Mouse (Mus musculus) midbrain, embryonic 16.5 days (tissue): ENCODE measurements around the gene Acsf2. TPM values are rescaled to one million over a fixed set of nuclear protein-coding genes. Genes with fewer than 3 reads are reported as not detected.
"Not testable (repeated sequence)": the region's sequence is repeated elsewhere in the genome, so short reads cannot be mapped to it uniquely, and the experiment has no call there.

Source experiments
- ATAC-seq: fragments of 200-750 bp; cut with Nextera tagmentation; 2 replicates; pipeline ENCODE4 v1.8.0; 2017; ENCODE audit warnings: moderate TSS enrichment
- H3K27ac ChIP-seq: fragments of 300-500 bp; sonication (generic); 2 replicates; pipeline ENCODE4 v1.5.1; 2014; ENCODE audit warnings: mild to moderate bottlenecking, low read length, mixed read lengths
- H3K27me3 ChIP-seq: fragments of 300-500 bp; sonication (generic); 2 replicates; pipeline ENCODE4 v1.6.1; 2014; ENCODE audit warnings: low read depth, low read length, mixed read lengths; ENCODE audit not compliant: control insufficient read depth, insufficient read depth
- H3K36me3 ChIP-seq: fragments of 300-500 bp; sonication (generic); 2 replicates; pipeline ENCODE4 v1.6.1; 2014; ENCODE audit warnings: mild to moderate bottlenecking, low read length, moderate library complexity, mixed read lengths; ENCODE audit not compliant: control insufficient read depth, insufficient read depth
- H3K4me1 ChIP-seq: fragments of 300-500 bp; sonication (generic); 2 replicates; pipeline ENCODE4 v1.6.1; 2014; ENCODE audit warnings: mild to moderate bottlenecking, low read length, mixed read lengths; ENCODE audit not compliant: control insufficient read depth, insufficient read depth
- H3K4me2 ChIP-seq: fragments of 300-500 bp; sonication (generic); 2 replicates; pipeline ENCODE4 v1.6.1; 2014; ENCODE audit warnings: mild to moderate bottlenecking, low read length, mixed read lengths
- H3K4me3 ChIP-seq: fragments of 300-500 bp; sonication (generic); 2 replicates; pipeline ENCODE4 v1.5.1; 2014; ENCODE audit warnings: low read depth, mild to moderate bottlenecking, low read length, moderate library complexity, mixed read lengths
- H3K9ac ChIP-seq: fragments of 300-500 bp; sonication (generic); 2 replicates; pipeline ENCODE4 v1.6.1; 2014; ENCODE audit warnings: low read depth, low read length, mixed read lengths
- H3K9me3 ChIP-seq: fragments of 300-500 bp; sonication (generic); replicated peaks from 2 replicates; pipeline ENCODE4 v1.6.1; 2014; ENCODE audit warnings: mild to moderate bottlenecking, low read length, mixed read lengths; ENCODE audit not compliant: control insufficient read depth, poor library complexity, severe bottlenecking
- WGBS: fragments of 180-500 bp; shearing (Covaris S2); extraction: QIAGEN DNeasy Blood & Tissue Kit; methylation state at CpG from one replicate; pipeline ENCODE4 v1.1.7; 2014; 5-methylcytosine and 5-hydroxymethylcytosine counted together
- polyA plus RNA-seq: library from polyadenylated mRNA; unstranded; fragments of >200 nt; fragmentation: Nextera tagmentation; extraction: Ambion mirVana; gene quantifications from 2 replicates; pipeline ENCODE4 v1.2.1, GENCODE M21; 2015

The Acsf2 gene
- 1.2 and 1.9 TPM in 2 replicates for polyA plus RNA-seq

DNA sequence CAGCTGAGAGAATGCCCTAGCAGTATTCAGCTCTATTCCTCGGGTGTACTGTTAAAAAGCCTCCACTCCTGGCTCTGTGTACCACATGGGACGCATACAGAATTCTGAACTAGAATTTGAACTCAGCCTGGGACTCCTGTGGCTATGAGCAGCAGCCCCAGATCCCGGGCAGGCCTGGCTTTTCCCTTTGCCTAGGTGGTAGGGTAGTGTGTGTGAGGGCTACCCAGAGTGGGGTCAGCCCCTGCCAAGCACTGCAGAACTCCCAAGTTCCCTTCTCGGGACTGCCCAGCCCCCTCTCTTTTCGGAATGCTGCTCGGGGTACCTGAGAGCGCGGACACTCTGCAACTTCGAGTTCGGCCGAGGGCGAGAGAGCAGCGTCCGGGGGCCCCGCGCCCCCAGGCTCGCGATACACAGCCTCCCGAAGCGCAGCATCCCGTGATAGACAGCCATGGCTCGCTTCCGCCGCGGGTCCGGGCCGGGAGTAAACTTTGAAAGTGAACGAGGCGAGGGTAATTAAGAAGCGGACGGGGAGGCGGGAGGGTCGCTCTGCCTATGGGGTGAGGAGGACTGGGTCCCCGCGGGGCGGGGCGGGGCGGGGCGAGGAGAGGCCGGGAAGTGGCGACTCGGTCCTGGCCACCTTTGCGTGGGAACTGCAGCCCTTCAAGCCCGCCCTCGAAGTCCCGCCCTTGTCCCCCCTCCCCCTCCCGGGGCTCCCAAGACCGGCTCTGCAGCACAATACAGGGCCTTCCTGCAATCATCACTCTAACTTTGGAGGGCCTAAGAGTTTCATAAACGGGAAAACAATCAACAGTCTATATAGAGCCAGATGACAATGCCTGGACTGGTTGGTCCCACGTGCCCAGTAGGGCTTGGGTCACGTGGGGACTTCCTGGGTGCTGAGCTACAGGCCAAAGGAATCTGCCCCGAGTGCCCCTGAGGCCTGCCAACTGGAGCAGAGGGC, at the start of gene Acsf2:
TSS of gene Acsf2 (minus strand) at position 551 of the 961 bp plus-strand sequence.
- peak within 1 kb of the TSS; percentile 71 for H3K4me2 ChIP-seq
- no peaks in the 10 kb centered on the region for H3K9me3 ChIP-seq
- peak; percentile 58 for ATAC-seq
- H3K36me3 ChIP-seq, result no peaks in the 10 kb centered on the region
- WGBS, result 2% methylated on average over 47 of the region's 52 CpGs
- H3K27ac ChIP-seq, result no peak within 1 kb of the TSS
- H3K27me3 ChIP-seq, result peaks cover 2% of the 10 kb centered on the region; the same call in 1 of the 2 replicates
- H3K9ac ChIP-seq, result peak within 1 kb of the TSS; percentile 33
- peak within 1 kb of the TSS; percentile 36 for H3K4me3 ChIP-seq
- peaks cover 7% of the 10 kb centered on the region; the same call in 1 of the 2 replicates for H3K4me1 ChIP-seq

DNA sequence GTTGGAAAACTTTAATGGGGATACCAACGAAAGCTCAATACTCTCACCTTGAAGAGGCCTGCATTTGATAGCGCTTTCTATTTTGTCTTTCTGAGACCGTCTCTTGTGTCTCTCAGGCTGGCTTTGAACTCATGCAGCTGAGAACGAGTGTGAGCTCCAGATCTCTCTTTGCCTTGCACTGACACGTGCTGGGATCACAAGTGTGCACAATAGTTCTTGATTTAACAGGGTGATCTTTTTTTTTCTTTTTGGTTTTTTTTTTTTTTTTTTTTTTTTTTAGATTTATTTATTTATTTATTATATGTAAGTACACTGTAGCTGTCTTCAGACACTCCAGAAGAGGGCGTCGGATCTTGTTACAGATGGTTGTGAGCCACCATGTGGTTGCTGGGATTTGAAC, 49.6 kb upstream of the Acsf2 start:
- not testable (repeated sequence) for H3K27ac ChIP-seq, H3K9me3 ChIP-seq, ATAC-seq, H3K4me2 ChIP-seq, H3K4me3 ChIP-seq, H3K9ac ChIP-seq, H3K27me3 ChIP-seq
- H3K4me1 ChIP-seq, result peaks cover 13% of the 10 kb centered on the region
- WGBS, result 98% methylated on average over 5 of the region's 7 CpGs
- peaks cover 10% of the 10 kb centered on the region; the same call in 1 of the 2 replicates for H3K36me3 ChIP-seq

DNA sequence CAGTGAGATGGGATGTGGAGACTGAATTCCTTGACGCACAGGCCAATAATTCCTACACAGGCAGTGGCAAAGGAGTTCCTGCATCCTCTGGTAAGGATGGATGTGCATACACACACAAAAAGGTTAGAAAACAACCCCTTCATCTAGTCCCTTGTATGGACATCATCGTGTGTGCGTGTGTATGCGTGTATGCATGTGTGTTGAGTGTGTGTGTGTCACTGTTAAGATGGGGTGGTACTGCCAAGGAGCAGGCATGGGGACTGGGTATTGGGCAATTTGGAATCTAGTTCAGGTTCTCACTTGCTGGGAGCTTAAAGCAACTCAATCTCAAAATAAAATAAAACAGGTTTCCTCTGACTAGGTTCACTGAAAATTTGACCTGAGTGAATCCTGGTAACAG, 44.8 kb upstream of the Acsf2 start:
- no peak for ATAC-seq
- no peak overlapping the region for H3K4me3 ChIP-seq
- H3K27me3 ChIP-seq, result no peaks in the 10 kb centered on the region
- H3K27ac ChIP-seq, result no peak overlapping the region
- no peak overlapping the region for H3K9ac ChIP-seq
- 96% methylated on average over 4 of the region's 4 CpGs for WGBS
- no peak overlapping the region for H3K4me2 ChIP-seq
- no peaks in the 10 kb centered on the region for H3K9me3 ChIP-seq
- H3K4me1 ChIP-seq, result no peaks in the 10 kb centered on the region
- H3K36me3 ChIP-seq, result peaks cover 33% of the 10 kb centered on the region

DNA sequence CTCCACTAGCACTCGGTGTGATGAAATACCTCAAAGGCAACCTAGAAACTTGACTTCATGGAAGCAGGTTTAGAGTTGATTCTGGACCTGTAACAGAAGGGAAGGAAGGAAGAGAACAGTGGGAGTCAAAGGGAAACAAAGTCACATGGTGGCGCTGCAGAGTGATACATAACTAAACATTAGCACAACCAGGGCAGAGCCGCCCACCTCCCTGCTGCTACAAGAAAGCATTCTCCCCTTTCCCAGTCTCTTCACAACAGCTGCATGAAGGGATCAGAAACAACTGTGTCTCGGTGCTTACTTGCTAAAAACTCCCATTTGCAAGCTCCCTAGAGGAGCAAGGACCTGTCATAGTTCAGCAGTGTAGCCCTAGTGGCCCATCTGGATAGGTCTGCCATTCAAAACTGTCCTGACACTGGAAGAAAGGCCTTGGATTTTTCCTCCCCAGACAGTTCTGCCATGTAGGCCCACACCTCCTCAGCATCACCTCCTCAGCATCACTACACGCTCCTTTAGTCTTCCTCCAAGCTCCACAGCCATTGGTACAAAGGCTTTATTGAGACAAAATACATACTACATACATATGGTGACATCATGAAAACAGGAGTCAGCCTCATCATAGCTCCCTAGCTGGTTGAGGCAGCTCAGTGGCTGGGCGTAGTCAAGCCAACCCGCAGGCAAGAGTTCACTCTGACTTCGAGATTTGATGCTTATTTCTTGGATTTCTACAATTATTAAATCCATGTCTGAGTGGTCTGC, 43.0 kb upstream of the Acsf2 start:
- 94% methylated on average over 8 of the region's 8 CpGs for WGBS
- no peak for ATAC-seq
- no peaks in the 10 kb centered on the region for H3K4me1 ChIP-seq
- no peaks in the 10 kb centered on the region for H3K9me3 ChIP-seq
- peaks cover 46% of the 10 kb centered on the region for H3K36me3 ChIP-seq
- no peak overlapping the region for H3K4me2 ChIP-seq
- H3K4me3 ChIP-seq, result no peak overlapping the region
- H3K9ac ChIP-seq, result no peak overlapping the region
- H3K27ac ChIP-seq, result no peak overlapping the region
- no peaks in the 10 kb centered on the region for H3K27me3 ChIP-seq

DNA sequence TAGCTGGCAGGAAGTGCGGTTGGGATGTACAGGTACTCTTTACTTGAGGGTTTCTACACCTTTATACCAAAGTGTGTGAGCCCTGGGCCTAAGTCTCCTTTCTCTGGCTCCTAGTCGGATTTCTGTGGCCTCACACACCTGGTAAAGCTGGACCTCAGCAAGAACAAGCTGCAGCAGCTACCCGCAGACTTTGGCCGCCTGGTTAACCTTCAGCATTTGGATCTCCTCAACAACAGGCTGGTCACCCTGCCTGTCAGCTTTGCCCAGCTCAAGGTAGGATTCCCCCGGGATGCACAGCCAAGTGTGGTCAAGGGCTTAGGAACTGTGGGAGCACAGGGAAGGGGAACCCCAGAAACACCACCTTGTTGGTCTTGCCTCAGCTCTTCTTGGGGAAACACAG, 32.8 kb upstream of the Acsf2 start:
- ATAC-seq, result no peak
- WGBS, result 92% methylated on average over 5 of the region's 5 CpGs
- no peaks in the 10 kb centered on the region for H3K9me3 ChIP-seq

DNA sequence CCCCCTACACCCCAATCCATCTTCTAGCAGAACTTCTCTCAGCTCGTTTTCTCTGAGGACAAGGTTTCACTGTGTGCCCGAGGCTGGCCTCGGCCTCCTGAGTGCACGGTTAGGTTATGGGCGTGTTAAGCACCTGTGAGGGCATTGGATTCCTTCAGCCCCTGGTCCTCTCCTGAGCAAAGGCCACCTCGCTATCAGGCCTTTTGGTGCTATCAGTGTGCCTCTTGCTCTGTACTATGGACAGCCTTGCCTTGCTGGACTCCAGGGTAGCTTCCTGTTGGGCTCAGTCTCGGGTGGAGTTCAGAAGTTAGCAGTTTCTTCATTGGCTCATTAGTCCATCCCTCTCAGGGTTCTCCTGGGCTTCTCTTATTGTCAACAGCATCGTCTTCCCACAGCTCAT, 31.3 kb upstream of the Acsf2 start:
- Histone ChIP-seq H3K4me1 (peaks cover 6% of the 10 kb centered on the region), H3K4me3 (no peak overlapping the region), H3K27ac (no peak overlapping the region), H3K4me2 (no peak overlapping the region), H3K9me3 (no peaks in the 10 kb centered on the region), H3K27me3 (no peaks in the 10 kb centered on the region), H3K36me3 (peaks cover 42% of the 10 kb centered on the region), H3K9ac (no peak overlapping the region)
- no peak for ATAC-seq
- 92% methylated on average over 8 of the region's 8 CpGs for WGBS

More for the DNA sequence above, 32.8 kb upstream of the Acsf2 start:
- no peak overlapping the region for H3K27ac ChIP-seq
- peaks cover 53% of the 10 kb centered on the region for H3K36me3 ChIP-seq
- H3K4me3 ChIP-seq, result no peak overlapping the region
- H3K9ac ChIP-seq, result no peak overlapping the region
- H3K27me3 ChIP-seq, result no peaks in the 10 kb centered on the region
- H3K4me1 ChIP-seq, result peaks cover 6% of the 10 kb centered on the region
- no peak overlapping the region for H3K4me2 ChIP-seq

DNA sequence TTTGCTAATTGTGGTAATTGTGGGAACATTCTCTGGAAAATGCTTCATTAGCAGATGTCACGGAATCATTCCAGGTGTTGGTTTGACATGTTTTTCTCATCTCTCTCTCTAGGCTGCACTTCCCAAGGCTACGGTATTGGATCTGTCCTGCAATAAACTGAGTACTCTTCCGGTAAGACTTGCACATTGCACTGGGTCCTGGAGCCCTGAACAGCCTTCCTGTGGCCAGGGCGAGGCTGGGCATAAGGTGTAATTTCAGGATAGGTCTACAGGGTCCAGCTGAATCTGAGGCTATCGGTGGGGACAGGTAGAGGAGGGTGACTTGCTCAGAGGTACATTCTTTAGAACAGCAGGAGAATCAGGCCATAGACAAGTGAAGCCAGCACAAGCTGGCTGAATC, 30.3 kb upstream of the Acsf2 start:
- H3K9ac ChIP-seq, result no peak overlapping the region
- H3K9me3 ChIP-seq, result no peaks in the 10 kb centered on the region
- H3K27me3 ChIP-seq, result no peaks in the 10 kb centered on the region
- H3K4me1 ChIP-seq, result peaks cover 6% of the 10 kb centered on the region
- H3K27ac ChIP-seq, result no peak overlapping the region
- peaks cover 34% of the 10 kb centered on the region for H3K36me3 ChIP-seq
- no peak overlapping the region for H3K4me3 ChIP-seq
- no peak for ATAC-seq
- no peak overlapping the region for H3K4me2 ChIP-seq
- 97% methylated on average over 5 of the region's 5 CpGs for WGBS

DNA sequence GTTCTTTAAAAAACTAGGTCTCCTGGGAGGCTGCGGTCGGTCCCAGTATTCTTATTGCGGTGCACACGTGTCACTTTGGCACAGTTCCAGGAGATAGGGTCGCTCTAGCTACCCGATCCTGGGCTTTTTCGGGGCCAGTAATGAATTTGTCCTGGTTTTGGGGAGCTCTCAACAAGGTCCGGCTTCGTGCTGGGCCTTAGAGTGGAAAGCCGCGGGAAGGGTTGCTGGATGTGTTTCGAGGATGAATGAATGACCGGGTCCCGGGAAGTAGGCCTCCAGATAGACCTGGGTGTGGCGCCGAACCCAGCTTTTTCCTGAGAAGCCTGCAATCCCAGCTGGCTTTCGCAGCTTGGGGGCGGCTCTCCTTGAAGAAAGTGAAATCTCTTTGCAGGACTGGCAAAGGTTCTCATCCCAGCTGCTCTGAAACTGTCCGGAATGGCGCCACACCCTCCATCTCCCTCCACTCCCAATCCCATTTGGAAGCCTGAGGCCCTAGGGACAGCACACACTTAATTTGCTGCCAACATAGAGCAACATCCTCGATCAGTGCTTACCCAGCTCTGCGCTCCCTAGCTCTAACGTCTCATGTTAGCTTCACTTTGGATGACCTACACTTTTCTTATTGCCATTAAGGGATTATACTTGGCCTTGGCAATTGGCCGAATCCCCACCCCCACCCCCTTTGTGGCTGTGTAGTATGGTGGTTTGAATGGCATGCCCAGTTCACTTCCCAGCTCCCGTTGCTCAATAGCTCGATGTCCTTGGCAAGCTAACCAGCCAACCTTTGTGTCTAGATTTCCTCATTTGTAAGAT, 28.7 kb upstream of the Acsf2 start:
- WGBS, result 12% methylated on average over 26 of the region's 26 CpGs
- Histone ChIP-seq H3K4me1 (peaks cover 6% of the 10 kb centered on the region), H3K27me3 (no peaks in the 10 kb centered on the region), H3K9ac (peak overlapping the region; percentile 89), H3K4me3 (peak overlapping the region; percentile 100), H3K27ac (peak overlapping the region; percentile 69; the same call in 1 of the 2 replicates), H3K9me3 (no peaks in the 10 kb centered on the region), H3K4me2 (peak overlapping the region; percentile 65), H3K36me3 (peaks cover 22% of the 10 kb centered on the region)
- ATAC-seq, result no peak
